Mouse (Mus musculus) ovary, adult 2 months (tissue): ENCODE measurements around the gene Vmn1r37. TPM values are rescaled to one million over a fixed set of nuclear protein-coding genes. Genes with fewer than 3 reads are reported as not detected.

Source experiments
- polyA plus RNA-seq: library from polyadenylated mRNA; depleted of rRNA; stranded (reverse); fragments of >200 nt; gene quantifications from 2 replicates; pipeline ENCODE4 v1.2.3, GENCODE M21; 2012; rRNA removed

Gene Vmn1r37
- polyA plus RNA-seq = not detected in 2 replicates

DNA sequence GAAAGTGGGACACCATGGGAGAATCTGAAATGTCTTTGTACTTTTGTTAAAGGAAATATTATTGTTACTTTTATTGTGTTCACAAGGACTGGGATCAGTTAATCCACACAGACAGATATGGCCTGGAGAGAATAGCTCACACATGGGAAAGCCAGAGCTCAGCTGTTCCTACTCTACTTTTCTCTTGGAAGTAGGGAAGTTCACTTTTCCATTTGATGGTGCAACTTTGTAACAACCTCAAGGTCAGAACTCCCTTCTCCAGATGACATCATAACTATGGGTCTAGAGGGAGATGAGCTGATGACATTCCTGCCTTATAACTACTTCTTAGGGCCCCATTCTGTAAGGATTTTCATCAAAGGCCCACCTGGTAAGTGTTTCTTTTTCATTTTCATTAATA is at the start of gene Vmn1r37:
TSS of gene Vmn1r37 (plus strand) at position 301 of the 400 bp plus-strand sequence.

DNA sequence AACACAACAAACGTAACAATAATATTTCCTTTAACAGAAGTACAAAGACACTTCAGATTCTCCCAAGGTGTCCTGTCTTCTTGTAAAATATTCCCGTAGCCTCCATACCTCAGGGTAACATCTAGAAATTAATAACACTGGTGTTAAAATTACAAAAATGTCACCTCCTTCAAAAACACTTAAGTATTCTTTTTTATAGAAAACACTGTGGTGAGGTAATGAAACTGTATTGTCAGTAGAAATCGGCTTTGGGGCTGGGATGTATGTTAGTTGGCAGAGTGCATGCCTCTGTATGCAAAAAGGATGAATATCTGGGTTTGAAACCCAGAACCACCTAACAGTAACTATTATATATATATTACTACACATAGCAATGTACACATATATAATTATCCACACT is 43.4 kb upstream of the Vmn1r37 start, which contains the start of gene Vmn1r35:
TSS of gene Vmn1r35 (minus strand) at position 101 of the 400 bp plus-strand sequence.

DNA sequence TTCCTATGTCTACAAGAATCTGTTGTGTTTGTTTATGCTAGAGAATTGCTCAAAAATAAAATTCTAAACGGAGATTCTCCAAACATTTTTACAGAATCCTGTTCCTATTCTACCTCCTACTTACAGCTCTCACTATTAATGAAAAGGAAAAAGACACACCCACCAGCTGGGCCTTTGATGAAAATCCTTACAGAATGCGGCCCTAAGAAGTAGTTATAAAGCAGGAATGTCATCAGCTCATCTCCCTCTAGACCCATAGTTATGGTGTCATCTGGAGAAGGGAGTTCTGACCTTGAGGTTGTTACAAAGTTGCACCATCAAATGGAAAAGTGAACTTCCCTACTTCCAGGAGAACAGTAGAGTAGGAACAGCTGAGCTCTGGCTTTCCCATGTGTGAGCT is 10.1 kb upstream of the Vmn1r37 start, which contains the start of gene Vmn1r36:
TSS of gene Vmn1r36 (minus strand) at position 101 of the 400 bp plus-strand sequence.

DNA sequence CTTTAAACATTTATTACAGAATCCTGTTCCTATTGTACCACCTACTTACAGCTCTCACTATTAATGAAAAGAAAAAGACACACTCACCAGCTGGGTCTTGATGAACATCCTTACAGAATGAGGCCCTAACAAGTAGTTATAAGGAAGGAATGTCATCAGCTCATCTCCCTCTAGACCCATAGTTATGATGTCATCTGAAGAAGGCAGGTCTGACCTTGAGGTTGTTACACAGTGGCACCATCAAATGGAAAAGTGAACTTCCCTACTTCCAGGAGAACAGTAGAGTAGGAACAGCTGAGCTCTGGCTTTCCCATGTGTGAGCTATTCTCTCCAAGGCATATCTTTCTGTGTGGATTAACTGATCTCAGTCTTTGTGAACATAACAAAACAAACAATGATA is 53.3 kb downstream of the Vmn1r37 start, which contains the start of gene Vmn1r38:
TSS of gene Vmn1r38 (minus strand) at position 101 of the 400 bp plus-strand sequence.

Other genes with a start within 250 kb of the Vmn1r37 start
- gene Mad2l1, start 194.0 kb upstream of the Vmn1r37 start, polyA plus RNA-seq = 3.2 and 6.1 TPM in 2 replicates
- not detected in 2 replicates for gene Vmn1r32, start 169.3 kb upstream of the Vmn1r37 start, polyA plus RNA-seq
- gene Vmn1r33, start 111.1 kb upstream of the Vmn1r37 start, polyA plus RNA-seq = not detected in 2 replicates
- not detected in 2 replicates for gene Vmn1r34, start 85.5 kb upstream of the Vmn1r37 start, polyA plus RNA-seq
- gene Vmn1r35, start 43.5 kb upstream of the Vmn1r37 start, polyA plus RNA-seq = not detected in 2 replicates
- gene Vmn1r36, start 10.2 kb upstream of the Vmn1r37 start, polyA plus RNA-seq = not detected in 2 replicates
- gene Vmn1r38, start 53.2 kb downstream of the Vmn1r37 start, polyA plus RNA-seq = not detected in 2 replicates
- gene Vmn1r39, start 81.2 kb downstream of the Vmn1r37 start, polyA plus RNA-seq = not detected in 2 replicates
- 27.3 and 27.9 TPM in 2 replicates for gene Gng12, start 167.0 kb downstream of the Vmn1r37 start, polyA plus RNA-seq